Mouse (Mus musculus): ENCODE data around the gene 2510009E07Rik. TPM values are rescaled to one million over a fixed set of nuclear protein-coding genes. Genes with fewer than 3 reads are reported as not detected.

Gene 2510009E07Rik
- polyA plus RNA-seq, 1 experiment from 2014 or later: 6.4 TPM

Other genes starting within 250 kb of the 2510009E07Rik start
- 8.3 and 9.9 TPM in 2 replicates for gene Ehhadh, start 93.1 kb upstream of the 2510009E07Rik start, polyA plus RNA-seq (2015; fragmentation: Nextera tagmentation; extraction: Ambion mirVana)
- gene Map3k13, start 99.7 kb upstream of the 2510009E07Rik start, polyA plus RNA-seq (2015; fragmentation: Nextera tagmentation; extraction: Ambion mirVana): 0.59 and 0.66 TPM in 2 replicates

Data from thymus, postnatal 0 days (tissue).